Mouse (Mus musculus) heart, embryonic 13.5 days (tissue): Measurements from ENCODE around the gene Slfn4. TPM values are rescaled to one million over a fixed set of nuclear protein-coding genes. Genes with fewer than 3 reads are reported as not detected.
"Not testable (repeated sequence)": the region's sequence is repeated elsewhere in the genome, so short reads cannot be mapped to it uniquely, and the experiment has no call there.

Experiments
- ATAC-seq: fragments of 200-750 bp; cut with Nextera tagmentation; 2 replicates; pipeline ENCODE4 v1.8.0; 2017; ENCODE audit warnings: moderate TSS enrichment; ENCODE audit not compliant: insufficient number of reproducible peaks, low FRiP score, low TSS enrichment; ENCODE audit errors: extremely low read depth
- H3K27ac ChIP-seq: fragments of 300-500 bp; sonication (generic); replicated peaks from 2 replicates; pipeline ENCODE4 v1.5.1; 2015; ENCODE audit warnings: moderate library complexity, mild to moderate bottlenecking, inconsistent platforms
- H3K27me3 ChIP-seq: fragments of 300-500 bp; sonication (generic); replicated peaks from 2 replicates; pipeline ENCODE4 v1.6.1; 2015; ENCODE audit warnings: mild to moderate bottlenecking, inconsistent platforms
- H3K36me3 ChIP-seq: fragments of 300-500 bp; sonication (generic); 2 replicates; pipeline ENCODE4 v1.6.1; 2015; ENCODE audit warnings: mild to moderate bottlenecking, inconsistent platforms
- H3K4me1 ChIP-seq: fragments of 300-500 bp; sonication (generic); 2 replicates; pipeline ENCODE4 v1.6.1; 2015; ENCODE audit warnings: inconsistent platforms
- H3K4me2 ChIP-seq: fragments of 300-500 bp; sonication (generic); 2 replicates; pipeline ENCODE4 v1.6.1; 2015; ENCODE audit warnings: inconsistent platforms, mild to moderate bottlenecking, moderate library complexity
- H3K4me3 ChIP-seq: fragments of 300-500 bp; sonication (generic); 2 replicates; pipeline ENCODE4 v1.5.1; 2015; ENCODE audit warnings: moderate library complexity, mild to moderate bottlenecking, inconsistent platforms
- H3K9ac ChIP-seq: fragments of 300-500 bp; sonication (generic); 2 replicates; pipeline ENCODE4 v1.6.1; 2015; ENCODE audit warnings: inconsistent platforms, mild to moderate bottlenecking, moderate library complexity
- H3K9me3 ChIP-seq: fragments of 300-500 bp; sonication (generic); 2 replicates; pipeline ENCODE4 v1.6.1; 2016; ENCODE audit warnings: inconsistent platforms
- WGBS: fragments of 180-500 bp; shearing (Covaris S2); methylation state at CpG from one replicate; pipeline ENCODE4 v1.1.7; 2015; ENCODE audit warnings: mixed read lengths; 5-methylcytosine and 5-hydroxymethylcytosine counted together
- polyA plus RNA-seq: library from polyadenylated mRNA; unstranded; fragments of >200 nt; fragmentation: Nextera tagmentation; extraction: Ambion mirVana; gene quantifications from 2 replicates; pipeline ENCODE4 v1.2.1, GENCODE M21; 2015

Gene Slfn4
- polyA plus RNA-seq, 1 experiment from 2014 or later: not detected

DNA sequence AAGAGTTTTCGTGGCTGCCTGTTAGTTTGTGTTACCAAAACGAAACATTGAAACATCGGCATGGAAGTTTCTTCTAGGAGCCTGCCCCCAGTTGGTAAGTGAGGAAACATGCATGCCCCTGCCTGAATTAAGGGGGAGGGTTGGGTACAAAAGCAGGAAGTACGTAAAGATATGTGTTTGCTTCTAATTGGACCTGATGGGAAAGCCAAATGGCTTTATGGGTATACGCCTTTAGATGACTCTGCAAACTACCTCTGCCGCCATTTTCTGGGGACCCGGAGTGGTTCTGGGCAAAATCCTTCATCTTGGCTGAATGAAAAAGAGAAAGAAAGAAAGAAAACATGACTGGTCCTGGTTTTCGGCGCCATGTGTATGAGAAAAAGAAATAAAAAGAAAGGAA, 49.2 kb downstream of the Slfn4 start:
- WGBS: 84% methylated on average over 9 of the region's 9 CpGs
- no peaks in the 10 kb centered on the region for H3K9me3 ChIP-seq
- no peak for ATAC-seq
- H3K4me1 ChIP-seq: no peaks in the 10 kb centered on the region
- no peak overlapping the region for H3K4me3 ChIP-seq
- H3K4me2 ChIP-seq: no peak overlapping the region
- H3K36me3 ChIP-seq: no peaks in the 10 kb centered on the region
- H3K9ac ChIP-seq: no peak overlapping the region
- H3K27me3 ChIP-seq: no peaks in the 10 kb centered on the region
- no peak overlapping the region for H3K27ac ChIP-seq

DNA sequence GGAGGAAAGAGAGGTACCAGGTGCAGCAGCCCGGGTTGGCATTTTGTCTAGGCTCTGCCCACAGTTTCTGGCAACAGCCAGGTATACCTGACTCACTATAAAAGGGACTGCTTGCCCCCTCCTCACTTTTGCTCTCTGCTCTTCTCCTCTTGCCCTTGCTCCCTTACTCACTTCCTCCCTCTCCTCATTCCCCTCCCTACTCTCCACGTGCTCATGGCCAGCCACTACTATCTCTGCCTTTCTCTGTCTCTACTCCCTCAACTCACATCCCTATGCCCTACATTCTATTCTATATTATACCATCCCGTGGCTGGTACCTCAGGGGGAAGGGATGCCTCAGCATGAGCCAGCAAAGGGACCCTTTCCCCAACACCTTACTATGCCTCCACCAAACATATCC, 49.8 kb downstream of the Slfn4 start:
- H3K4me2 ChIP-seq: no peak overlapping the region
- WGBS: 52% methylated on average over 3 of the region's 3 CpGs
- no peak overlapping the region for H3K4me3 ChIP-seq
- H3K27ac ChIP-seq: no peak overlapping the region
- no peak overlapping the region for H3K9ac ChIP-seq
- ATAC-seq: no peak
- H3K27me3 ChIP-seq: no peaks in the 10 kb centered on the region
- H3K4me1 ChIP-seq: no peaks in the 10 kb centered on the region
- no peaks in the 10 kb centered on the region for H3K9me3 ChIP-seq
- no peaks in the 10 kb centered on the region for H3K36me3 ChIP-seq

DNA sequence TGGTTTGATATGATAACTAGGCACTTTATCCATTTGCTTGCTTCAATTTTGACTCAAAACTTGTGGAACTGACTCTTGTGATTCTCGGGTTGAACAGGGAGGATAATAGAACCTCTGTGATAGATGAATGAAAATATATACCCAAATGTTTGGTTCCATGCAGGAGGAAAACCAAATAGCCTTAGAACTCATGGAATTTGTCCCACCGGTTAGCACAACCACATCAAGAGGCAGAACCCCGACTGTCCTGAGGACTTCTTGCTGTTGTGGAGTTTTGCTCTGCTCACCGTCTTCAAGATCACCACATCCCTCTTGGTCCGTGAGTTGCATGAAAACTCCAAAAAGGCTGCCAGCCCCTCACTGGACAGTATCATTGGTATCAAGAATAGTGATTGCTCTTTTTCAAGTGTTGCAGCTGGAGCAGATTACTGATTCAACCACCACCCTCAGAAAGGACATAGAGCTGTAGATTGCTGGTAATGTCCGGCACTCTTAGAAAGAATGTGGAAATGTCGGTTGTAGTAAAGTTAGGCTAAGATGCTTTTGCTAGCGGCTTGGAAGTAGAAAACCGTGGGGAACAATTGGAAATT, 50.5 kb downstream of the Slfn4 start:
- H3K27me3 ChIP-seq: no peaks in the 10 kb centered on the region
- H3K4me2 ChIP-seq: no peak overlapping the region
- no peaks in the 10 kb centered on the region for H3K36me3 ChIP-seq
- H3K9ac ChIP-seq: no peak overlapping the region
- no peaks in the 10 kb centered on the region for H3K9me3 ChIP-seq
- 77% methylated on average over 9 of the region's 9 CpGs for WGBS
- no peak for ATAC-seq
- no peak overlapping the region for H3K27ac ChIP-seq
- H3K4me1 ChIP-seq: no peaks in the 10 kb centered on the region
- H3K4me3 ChIP-seq: no peak overlapping the region

DNA sequence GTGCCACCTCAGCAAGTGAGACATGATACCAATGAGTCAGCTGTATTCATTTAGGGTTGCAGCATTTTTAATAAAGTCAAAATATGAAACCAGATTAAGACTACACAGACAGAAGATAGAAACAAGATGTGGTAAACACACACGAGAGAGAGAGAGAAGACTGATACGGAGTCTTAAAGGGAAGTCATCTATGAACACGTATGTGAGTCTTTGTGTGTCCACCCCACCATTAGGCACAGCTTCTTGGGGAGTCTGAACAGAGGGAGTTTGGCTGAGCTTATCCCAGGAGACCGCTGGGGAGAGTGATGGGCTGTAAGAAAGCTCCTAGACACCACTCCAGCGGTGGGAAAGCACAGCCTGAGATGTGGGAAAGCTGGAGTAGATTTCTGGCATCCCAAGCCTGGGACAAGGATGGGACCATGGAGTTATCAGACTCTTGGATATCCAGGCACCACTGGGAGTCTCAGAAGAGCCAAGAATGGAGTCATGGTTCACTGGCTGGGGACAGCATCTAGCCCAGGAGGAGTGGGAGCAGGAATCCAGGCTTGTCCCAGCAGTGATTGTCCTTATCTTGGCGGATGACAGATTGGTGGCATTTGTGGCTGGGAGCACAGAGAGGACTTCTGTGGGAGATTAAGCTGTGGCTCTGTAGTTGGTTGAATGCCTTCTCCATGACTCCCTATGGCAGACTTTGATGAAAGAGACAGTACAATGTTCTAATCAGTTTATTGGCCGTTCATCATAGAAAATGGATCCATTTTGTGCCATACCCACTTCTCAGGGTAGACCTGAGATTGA, 53.1 kb downstream of the Slfn4 start:
- Histone ChIP-seq H3K9me3 (no peaks in the 10 kb centered on the region), H3K36me3 (no peaks in the 10 kb centered on the region), H3K27me3 (no peaks in the 10 kb centered on the region), H3K4me2 (no peak overlapping the region), H3K4me1 (no peaks in the 10 kb centered on the region), H3K4me3 (no peak overlapping the region), H3K27ac (no peak overlapping the region), H3K9ac (no peak overlapping the region)
- no peak for ATAC-seq
- WGBS: 68% methylated on average over 7 of the region's 7 CpGs

DNA sequence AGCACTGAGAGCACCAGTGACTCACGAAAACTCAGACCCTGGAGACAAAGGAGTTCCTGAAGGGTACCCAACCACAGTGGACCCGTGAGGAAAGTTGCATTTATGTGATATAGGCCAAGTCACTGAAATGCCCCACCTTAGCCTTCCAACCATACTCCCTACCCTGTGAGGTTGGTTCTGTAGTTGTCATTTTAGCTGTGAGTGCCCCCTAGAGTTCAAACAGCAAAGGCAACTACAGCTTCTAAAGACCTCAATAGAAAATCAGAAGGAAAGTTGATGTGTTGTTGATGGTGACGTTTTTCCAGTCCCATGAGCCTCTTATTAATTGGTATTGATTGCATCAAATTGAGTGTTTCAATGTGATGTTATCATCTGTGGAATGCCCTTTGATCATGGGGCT, 56.0 kb downstream of the Slfn4 start:
- no peak overlapping the region for H3K4me3 ChIP-seq
- H3K27ac ChIP-seq: no peak overlapping the region
- no peaks in the 10 kb centered on the region for H3K36me3 ChIP-seq
- no peak overlapping the region for H3K9ac ChIP-seq
- H3K4me2 ChIP-seq: no peak overlapping the region
- ATAC-seq: no peak
- H3K4me1 ChIP-seq: no peaks in the 10 kb centered on the region
- H3K27me3 ChIP-seq: no peaks in the 10 kb centered on the region
- no peaks in the 10 kb centered on the region for H3K9me3 ChIP-seq
- WGBS: 56% methylated on average over 3 of the region's 3 CpGs

DNA sequence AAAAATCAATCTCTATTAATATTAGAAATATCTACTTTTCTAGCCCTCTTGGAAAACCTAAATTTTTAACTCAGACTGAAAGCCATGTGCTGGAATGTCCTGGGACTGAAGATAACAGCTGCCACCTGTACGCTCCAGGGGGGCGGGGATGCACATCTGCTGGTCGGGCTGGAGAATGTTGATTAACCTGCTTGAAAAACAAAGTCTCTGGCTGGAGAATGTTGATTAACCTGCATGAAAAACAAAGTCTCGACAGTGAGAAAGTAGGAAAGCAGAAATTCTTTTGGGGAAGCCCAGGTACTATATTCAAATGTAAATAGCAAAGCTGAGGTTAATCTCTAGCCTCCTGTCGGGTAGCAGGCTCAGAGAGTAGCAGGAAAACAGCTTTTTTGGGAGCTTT, 58.6 kb downstream of the Slfn4 start:
- not testable (repeated sequence) for H3K9ac ChIP-seq, H3K9me3 ChIP-seq, ATAC-seq, H3K4me2 ChIP-seq, H3K36me3 ChIP-seq, H3K4me3 ChIP-seq, H3K27me3 ChIP-seq, H3K4me1 ChIP-seq, H3K27ac ChIP-seq
- WGBS: 45% methylated on average over 5 of the region's 5 CpGs

DNA sequence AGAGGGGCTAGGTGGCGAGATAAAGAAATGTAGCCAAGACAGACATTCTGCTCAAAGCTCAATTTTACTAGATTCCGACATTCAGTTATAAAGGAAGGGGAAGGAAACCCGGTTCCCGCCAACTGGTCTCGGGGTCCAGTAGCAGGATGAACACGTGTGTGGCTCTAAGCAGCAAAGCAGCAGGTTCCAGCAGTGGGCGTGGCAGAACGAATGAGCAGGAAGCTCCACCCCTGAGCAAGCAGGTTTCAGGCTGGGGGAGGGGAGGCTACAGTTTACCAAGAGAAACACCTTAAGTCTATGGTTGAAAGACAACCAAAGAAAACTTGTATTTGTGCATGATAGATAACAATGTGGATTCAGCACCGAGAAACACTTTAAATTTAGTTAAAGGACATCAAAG, 62.4 kb downstream of the Slfn4 start:
- not testable (repeated sequence) for H3K27ac ChIP-seq, H3K4me2 ChIP-seq, ATAC-seq, H3K4me1 ChIP-seq, H3K9me3 ChIP-seq, H3K9ac ChIP-seq, H3K27me3 ChIP-seq, H3K36me3 ChIP-seq, H3K4me3 ChIP-seq
- 65% methylated on average over 9 of the region's 9 CpGs for WGBS

DNA sequence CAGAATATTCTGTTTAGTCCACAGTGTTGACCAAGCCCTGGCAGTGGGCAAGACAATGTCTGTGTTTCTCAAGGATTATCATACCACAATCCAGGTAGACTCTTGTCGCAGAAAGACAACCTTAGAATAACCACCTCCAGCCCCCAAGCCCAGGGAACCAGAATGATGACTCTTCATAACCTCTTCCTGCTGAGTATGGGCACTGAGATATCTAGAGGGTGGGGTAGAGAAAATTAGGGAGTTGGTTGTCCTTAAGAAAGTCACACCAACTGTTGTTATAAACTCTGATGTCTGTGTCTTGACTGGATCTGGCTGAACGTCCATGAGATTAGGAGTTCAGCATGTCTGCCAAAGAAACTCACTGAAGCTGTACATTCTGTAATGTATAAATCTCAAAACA, 63.4 kb downstream of the Slfn4 start:
- WGBS: 83% methylated on average over 2 of the region's 2 CpGs
- no peak for ATAC-seq
- Histone ChIP-seq H3K4me3 (no peak overlapping the region), H3K27ac (no peak overlapping the region), H3K4me1 (no peaks in the 10 kb centered on the region), H3K27me3 (no peaks in the 10 kb centered on the region), H3K9ac (no peak overlapping the region), H3K9me3 (no peaks in the 10 kb centered on the region), H3K4me2 (no peak overlapping the region), H3K36me3 (no peaks in the 10 kb centered on the region)

DNA sequence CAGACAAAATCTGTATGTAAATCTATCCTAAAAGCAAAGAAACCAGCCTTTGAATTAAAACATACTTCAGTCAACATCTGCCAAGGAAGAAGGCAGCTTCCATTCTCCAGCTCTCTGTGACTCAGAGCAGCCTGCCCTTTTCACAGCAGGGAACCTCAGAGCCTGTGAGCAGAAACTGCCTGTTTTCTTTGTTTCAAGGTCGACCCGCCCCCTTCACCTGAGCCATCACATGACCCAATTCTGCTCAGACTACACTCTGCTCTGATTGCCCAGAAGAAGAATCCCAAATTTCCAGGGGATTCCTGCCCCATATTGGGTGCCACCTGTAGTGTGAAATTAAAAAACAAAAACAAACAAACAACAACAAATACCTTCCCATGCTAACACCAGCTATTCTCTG, 64.8 kb downstream of the Slfn4 start:
- H3K4me3 ChIP-seq: no peak overlapping the region
- no peaks in the 10 kb centered on the region for H3K4me1 ChIP-seq
- H3K27me3 ChIP-seq: no peaks in the 10 kb centered on the region
- no peaks in the 10 kb centered on the region for H3K36me3 ChIP-seq
- H3K27ac ChIP-seq: no peak overlapping the region
- no peak overlapping the region for H3K4me2 ChIP-seq
- 15% methylated on average over 2 of the region's 2 CpGs for WGBS
- no peak overlapping the region for H3K9ac ChIP-seq
- ATAC-seq: no peak
- no peaks in the 10 kb centered on the region for H3K9me3 ChIP-seq

Other genes starting within 250 kb of the Slfn4 start
- 3.5 and 4.4 TPM in 2 replicates for gene Slfn5, start 223.8 kb upstream of the Slfn4 start, polyA plus RNA-seq
- gene Slfn9, start 183.4 kb upstream of the Slfn4 start, polyA plus RNA-seq: 12.9 and 14.5 TPM in 2 replicates
- 0.31 and 0.32 TPM in 2 replicates for gene Slfn8, start 154.4 kb upstream of the Slfn4 start, polyA plus RNA-seq
- gene Slfn2, start 110.1 kb upstream of the Slfn4 start, polyA plus RNA-seq: 3.6 and 4.0 TPM in 2 replicates
- gene Slfn1, start 58.3 kb upstream of the Slfn4 start, polyA plus RNA-seq: 0.10 and 0.17 TPM in 2 replicates
- gene Slfn3, start 16.1 kb downstream of the Slfn4 start, polyA plus RNA-seq: 0.98 TPM in 2 replicates
- 0.84 and 0.88 TPM in 2 replicates for gene Slfn14, start 111.5 kb downstream of the Slfn4 start, polyA plus RNA-seq
- gene Ap2b1, start 123.8 kb downstream of the Slfn4 start, polyA plus RNA-seq: 36.2 and 37.2 TPM in 2 replicates
- gene Pex12, start 127.4 kb downstream of the Slfn4 start, polyA plus RNA-seq: 8.5 and 8.6 TPM in 2 replicates
- gene Rasl10b, start 234.0 kb downstream of the Slfn4 start, polyA plus RNA-seq: 7.2 and 7.3 TPM in 2 replicates